Mouse (Mus musculus): Measurements from ENCODE around the gene Snrnp200. TPM values are rescaled to one million over a fixed set of nuclear protein-coding genes. Genes with fewer than 3 reads are reported as not detected.

Snrnp200 gene
- polyA plus RNA-seq, 1 experiment from 2014 or later, result 28.2 TPM

DNA sequence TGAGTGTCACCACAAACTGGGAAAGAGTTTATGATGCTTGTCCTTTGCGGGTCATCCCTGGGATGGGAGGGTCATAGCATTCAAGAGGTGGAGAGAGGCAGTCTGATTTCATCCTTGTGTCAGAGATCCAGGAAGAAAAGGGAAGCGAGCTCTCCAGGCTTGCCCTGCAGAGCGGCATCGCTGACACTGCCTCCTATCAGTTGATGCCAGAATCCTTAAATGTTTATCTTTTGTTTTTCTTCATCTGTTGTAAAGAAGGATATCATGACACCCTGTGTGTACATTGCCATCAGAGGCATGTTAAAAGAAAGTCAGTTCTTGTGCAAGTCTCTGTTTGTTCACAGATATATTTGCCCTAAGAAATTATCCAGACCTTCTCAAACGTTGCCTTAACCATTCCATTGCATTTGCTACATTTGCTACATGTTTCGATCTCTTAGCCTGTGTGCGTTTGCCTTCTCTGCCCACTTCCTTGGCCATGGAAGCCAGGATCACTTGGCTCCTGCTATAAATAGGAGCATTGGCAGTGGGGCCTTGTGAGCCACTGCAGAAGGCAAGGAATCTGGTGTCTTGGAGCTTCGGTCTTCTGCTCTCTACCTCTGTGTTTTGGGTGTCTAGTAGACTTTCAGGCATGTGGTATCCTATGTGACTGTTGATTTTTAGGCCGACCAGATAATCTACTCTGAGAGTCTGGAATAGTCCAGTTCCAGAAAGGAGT, 42.3 kb downstream of the Snrnp200 start:
- Histone ChIP-seq H3K9ac (ENCODE audit: low read depth, low read length) (0 out of 2 replicates have a peak overlapping the region, but pooled peaks have one; percentile 16), H3K4me2 (ENCODE audit: low read depth, low read length) (peak overlapping the region; percentile 12; the same call in 1 of the 2 replicates), H3K27ac (ENCODE audit: low read length) (no peak overlapping the region), H3K4me1 (ENCODE audit: control insufficient read depth, low read depth, low read length) (peaks cover 35% of the 10 kb centered on the region), H3K9me3 (replicated peaks; ENCODE audit: control insufficient read depth, low read length) (no peaks in the 10 kb centered on the region), H3K27me3 (ENCODE audit: control insufficient read depth, insufficient read depth, low read depth, low read length) (no peaks in the 10 kb centered on the region), H3K4me3 (ENCODE audit: low read depth, low read length) (no peak overlapping the region), H3K36me3 (ENCODE audit: control insufficient read depth, insufficient read depth) (peaks cover 8% of the 10 kb centered on the region; the same call in 1 of the 2 replicates)
- WGBS (ENCODE audit: insufficient replicate concordance), result 52% methylated on average over 9 of the region's 9 CpGs
- ATAC-seq (ENCODE audit: low read depth), result no peak

DNA sequence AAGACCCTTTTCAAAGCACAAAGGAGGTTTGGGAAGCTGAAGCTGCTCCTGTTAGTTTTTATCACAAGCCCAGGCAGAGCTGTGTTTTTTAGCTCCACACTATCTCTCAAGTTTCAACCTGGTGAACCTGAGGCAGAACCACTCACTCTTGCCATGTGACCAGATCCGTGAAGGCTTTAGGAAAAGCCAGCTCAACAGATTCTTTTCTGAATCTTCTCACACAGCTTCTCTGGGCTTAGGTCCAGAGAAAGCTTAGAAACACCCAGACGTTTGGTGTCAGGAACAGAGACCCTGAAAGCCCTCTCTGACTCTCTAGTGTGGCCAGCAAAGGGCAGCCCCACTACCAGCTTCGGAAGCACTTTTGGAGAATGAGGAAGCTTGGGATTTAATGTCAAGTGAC, 43.3 kb downstream of the Snrnp200 start:
- H3K27ac ChIP-seq (ENCODE audit: low read length), result no peak overlapping the region
- no peak overlapping the region for H3K9ac ChIP-seq (ENCODE audit: low read depth, low read length)
- 0 out of 2 replicates have a peak, but pooled peaks cover 2% of the 10 kb centered on the region for H3K36me3 ChIP-seq (ENCODE audit: control insufficient read depth, insufficient read depth)
- H3K27me3 ChIP-seq (ENCODE audit: control insufficient read depth, insufficient read depth, low read depth, low read length), result no peaks in the 10 kb centered on the region
- H3K4me1 ChIP-seq (ENCODE audit: control insufficient read depth, low read depth, low read length), result peaks cover 28% of the 10 kb centered on the region
- no peaks in the 10 kb centered on the region for H3K9me3 ChIP-seq (replicated peaks; ENCODE audit: control insufficient read depth, low read length)
- ATAC-seq (ENCODE audit: low read depth), result no peak
- WGBS (ENCODE audit: insufficient replicate concordance), result 71% methylated on average over 3 of the region's 3 CpGs
- H3K4me2 ChIP-seq (ENCODE audit: low read depth, low read length), result no peak overlapping the region
- no peak overlapping the region for H3K4me3 ChIP-seq (ENCODE audit: low read depth, low read length)

DNA sequence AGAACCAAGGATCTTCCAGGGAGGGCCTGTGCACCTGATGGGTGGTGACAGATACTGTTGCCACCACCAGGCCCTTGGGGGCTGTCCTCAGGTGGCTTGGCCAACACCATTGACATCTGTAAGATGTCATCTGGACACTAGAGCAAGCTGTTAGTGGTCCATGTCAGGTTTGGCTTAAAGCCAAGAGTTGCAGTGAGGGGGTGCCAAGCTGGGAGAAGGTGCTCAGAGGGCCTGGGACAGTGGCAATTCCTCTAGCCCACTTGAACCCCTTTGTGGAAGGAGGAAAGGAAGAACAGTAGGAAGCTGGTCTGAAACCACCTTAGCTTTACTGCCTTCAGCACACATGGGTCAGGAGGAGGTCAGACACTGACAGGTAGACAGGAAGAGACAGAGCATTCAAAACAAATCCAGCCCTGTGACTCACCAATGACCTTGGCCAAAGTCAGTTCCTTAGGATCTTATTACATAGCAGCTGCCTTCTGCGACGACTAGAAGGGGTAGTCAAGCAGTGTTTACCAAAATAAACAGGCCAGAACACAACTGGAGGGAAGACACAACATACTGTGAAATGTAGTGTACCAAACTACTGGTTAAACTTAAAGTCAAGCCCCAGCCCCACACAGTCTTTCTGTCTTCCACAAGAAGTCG, 43.8 kb downstream of the Snrnp200 start:
- H3K9me3 ChIP-seq (replicated peaks; ENCODE audit: control insufficient read depth, low read length), result no peaks in the 10 kb centered on the region
- no peak overlapping the region for H3K4me2 ChIP-seq (ENCODE audit: low read depth, low read length)
- no peak overlapping the region for H3K27ac ChIP-seq (ENCODE audit: low read length)
- no peak overlapping the region for H3K4me3 ChIP-seq (ENCODE audit: low read depth, low read length)
- H3K27me3 ChIP-seq (ENCODE audit: control insufficient read depth, insufficient read depth, low read depth, low read length), result no peaks in the 10 kb centered on the region
- H3K9ac ChIP-seq (ENCODE audit: low read depth, low read length), result no peak overlapping the region
- H3K36me3 ChIP-seq (ENCODE audit: control insufficient read depth, insufficient read depth), result peaks cover 7% of the 10 kb centered on the region; the same call in 1 of the 2 replicates
- 70% methylated on average over 3 of the region's 3 CpGs for WGBS (ENCODE audit: insufficient replicate concordance)
- H3K4me1 ChIP-seq (ENCODE audit: control insufficient read depth, low read depth, low read length), result peaks cover 23% of the 10 kb centered on the region
- ATAC-seq (ENCODE audit: low read depth), result no peak

DNA sequence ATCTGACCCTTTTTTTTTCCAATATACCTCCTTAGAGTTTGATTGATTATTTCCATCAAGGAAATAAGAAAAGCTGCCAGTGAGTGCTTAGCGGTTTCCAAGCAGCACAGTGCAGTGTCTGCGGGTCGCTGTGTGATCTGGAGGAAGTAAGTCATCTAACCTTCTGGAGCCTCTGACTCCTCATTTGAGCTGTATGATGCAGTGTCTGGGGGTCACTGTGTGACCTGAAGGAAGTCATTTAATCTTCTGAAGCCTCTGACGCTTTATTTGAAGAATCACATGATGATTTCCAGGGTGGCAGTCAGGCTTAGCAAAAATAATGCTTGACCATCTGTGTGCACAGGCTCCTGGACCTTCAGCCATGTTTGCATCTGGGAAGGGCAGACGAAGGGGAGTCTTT, 44.6 kb downstream of the Snrnp200 start:
- Histone ChIP-seq H3K9me3 (replicated peaks; ENCODE audit: control insufficient read depth, low read length) (no peaks in the 10 kb centered on the region), H3K4me1 (ENCODE audit: control insufficient read depth, low read depth, low read length) (peaks cover 23% of the 10 kb centered on the region), H3K4me2 (ENCODE audit: low read depth, low read length) (no peak overlapping the region), H3K27ac (ENCODE audit: low read length) (no peak overlapping the region), H3K27me3 (ENCODE audit: control insufficient read depth, insufficient read depth, low read depth, low read length) (no peaks in the 10 kb centered on the region), H3K4me3 (ENCODE audit: low read depth, low read length) (no peak overlapping the region), H3K36me3 (ENCODE audit: control insufficient read depth, insufficient read depth) (peaks cover 14% of the 10 kb centered on the region), H3K9ac (ENCODE audit: low read depth, low read length) (no peak overlapping the region)
- WGBS (ENCODE audit: insufficient replicate concordance), result 83% methylated on average over 5 of the region's 5 CpGs
- ATAC-seq (ENCODE audit: low read depth), result no peak

DNA sequence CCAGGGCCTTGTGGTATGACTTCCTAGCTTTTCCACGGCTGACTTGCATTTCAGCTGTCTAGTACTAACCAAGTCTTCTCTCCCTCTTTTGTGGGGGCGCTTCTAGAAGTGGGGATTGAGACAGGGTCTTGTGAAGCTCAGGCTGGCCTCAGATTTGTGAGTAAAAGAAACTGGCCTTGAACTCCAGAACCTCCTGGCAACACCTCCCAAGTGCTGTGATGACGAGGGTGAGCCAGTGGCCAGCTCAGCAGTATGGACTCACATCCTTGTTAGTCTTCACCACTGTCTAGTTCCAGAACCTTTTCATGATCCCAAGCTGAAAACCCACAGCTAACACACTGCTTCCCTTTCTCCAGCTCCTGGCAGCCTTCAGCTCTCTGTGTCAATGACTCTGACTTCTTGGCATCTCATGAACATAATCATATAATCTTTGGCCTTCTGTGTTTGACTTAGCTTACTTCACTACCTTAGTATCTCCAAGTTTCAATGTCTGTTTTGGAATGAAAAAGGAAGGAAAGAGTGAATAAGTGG, 46.5 kb downstream of the Snrnp200 start:
- 68% methylated on average over 3 of the region's 3 CpGs for WGBS (ENCODE audit: insufficient replicate concordance)

DNA sequence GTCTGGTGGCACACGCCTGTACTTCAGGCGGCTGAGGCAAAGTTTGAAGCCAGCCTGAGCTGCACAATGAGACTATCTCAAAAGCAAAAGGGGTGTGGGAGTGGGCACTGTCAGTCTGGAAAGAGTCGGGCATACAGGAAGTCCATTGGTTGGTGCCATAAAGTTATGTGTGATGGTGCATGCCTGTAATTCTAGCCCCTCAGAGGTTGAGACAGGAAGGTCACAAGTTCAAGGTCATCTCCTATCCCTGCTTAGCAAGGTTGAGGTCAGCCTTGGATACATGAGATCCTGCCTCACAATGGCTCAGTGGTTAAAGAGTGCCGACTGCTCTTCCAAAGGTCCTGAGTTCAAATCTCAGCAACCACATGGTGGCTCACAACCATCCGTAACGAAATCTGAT, 47.1 kb downstream of the Snrnp200 start:
- no peak overlapping the region for H3K27ac ChIP-seq (ENCODE audit: low read length)
- peaks cover 19% of the 10 kb centered on the region for H3K36me3 ChIP-seq (ENCODE audit: control insufficient read depth, insufficient read depth)
- no peak overlapping the region for H3K9ac ChIP-seq (ENCODE audit: low read depth, low read length)
- no peaks in the 10 kb centered on the region for H3K27me3 ChIP-seq (ENCODE audit: control insufficient read depth, insufficient read depth, low read depth, low read length)
- H3K9me3 ChIP-seq (replicated peaks; ENCODE audit: control insufficient read depth, low read length), result no peaks in the 10 kb centered on the region
- no peak for ATAC-seq (ENCODE audit: low read depth)
- H3K4me2 ChIP-seq (ENCODE audit: low read depth, low read length), result no peak overlapping the region
- H3K4me1 ChIP-seq (ENCODE audit: control insufficient read depth, low read depth, low read length), result peaks cover 8% of the 10 kb centered on the region
- WGBS (ENCODE audit: insufficient replicate concordance), result 72% methylated on average over 6 of the region's 6 CpGs
- H3K4me3 ChIP-seq (ENCODE audit: low read depth, low read length), result no peak overlapping the region

More for the DNA sequence above, 46.5 kb downstream of the Snrnp200 start:
- Histone ChIP-seq H3K36me3 (ENCODE audit: control insufficient read depth, insufficient read depth) (peaks cover 19% of the 10 kb centered on the region), H3K9me3 (replicated peaks; ENCODE audit: control insufficient read depth, low read length) (no peaks in the 10 kb centered on the region), H3K27me3 (ENCODE audit: control insufficient read depth, insufficient read depth, low read depth, low read length) (no peaks in the 10 kb centered on the region), H3K4me1 (ENCODE audit: control insufficient read depth, low read depth, low read length) (peaks cover 11% of the 10 kb centered on the region), H3K9ac (ENCODE audit: low read depth, low read length) (no peak overlapping the region), H3K4me2 (ENCODE audit: low read depth, low read length) (no peak overlapping the region), H3K27ac (ENCODE audit: low read length) (no peak overlapping the region), H3K4me3 (ENCODE audit: low read depth, low read length) (no peak overlapping the region)
- ATAC-seq (ENCODE audit: low read depth), result no peak

DNA sequence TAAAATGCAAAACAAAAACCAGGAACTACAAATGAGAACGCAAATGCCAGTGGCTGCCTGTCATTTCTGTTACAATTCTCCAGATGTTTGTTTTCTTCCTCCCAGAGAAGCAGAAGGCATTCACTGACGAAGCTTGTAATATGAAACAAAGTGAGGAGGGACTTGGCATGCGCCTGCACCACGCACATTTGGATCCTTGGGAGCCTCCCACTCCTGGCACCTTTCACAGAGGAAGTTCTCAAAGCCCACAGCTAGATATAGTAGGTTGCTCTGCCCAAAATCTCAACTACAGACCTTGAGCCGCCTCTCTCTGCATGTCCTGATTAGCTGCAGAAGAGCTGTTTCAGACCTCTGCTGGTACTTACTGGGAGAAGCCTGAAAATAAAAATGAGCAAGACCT, 51.2 kb downstream of the Snrnp200 start:
- no peak overlapping the region for H3K4me3 ChIP-seq (ENCODE audit: low read depth, low read length)

DNA sequence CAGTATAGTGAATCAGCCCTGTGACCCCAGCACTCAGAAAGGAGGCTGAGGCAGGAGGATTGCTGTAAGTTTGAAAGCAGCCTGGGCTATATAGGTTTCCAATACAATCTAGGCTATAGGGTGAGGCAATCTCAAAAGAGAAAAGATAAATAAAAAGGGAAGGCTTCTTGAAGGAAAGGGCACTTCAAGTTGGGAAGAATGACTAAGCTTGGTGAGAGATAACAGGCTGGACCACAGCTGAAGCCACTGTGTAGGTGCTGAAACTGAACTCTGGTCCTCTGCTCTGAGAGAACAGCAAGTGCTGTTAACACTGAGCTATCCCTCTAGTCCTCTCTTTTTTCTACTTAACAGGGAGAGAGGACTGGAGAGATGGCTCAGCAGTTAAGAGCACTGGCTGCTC, 54.3 kb downstream of the Snrnp200 start:
- H3K27me3 ChIP-seq (ENCODE audit: control insufficient read depth, insufficient read depth, low read depth, low read length), result no peaks in the 10 kb centered on the region
- H3K9me3 ChIP-seq (replicated peaks; ENCODE audit: control insufficient read depth, low read length), result no peaks in the 10 kb centered on the region
- H3K36me3 ChIP-seq (ENCODE audit: control insufficient read depth, insufficient read depth), result peaks cover 8% of the 10 kb centered on the region
- no peak overlapping the region for H3K9ac ChIP-seq (ENCODE audit: low read depth, low read length)
- no peaks in the 10 kb centered on the region; the same call in 1 of the 2 replicates for H3K4me1 ChIP-seq (ENCODE audit: control insufficient read depth, low read depth, low read length)
- no peak for ATAC-seq (ENCODE audit: low read depth)
- no peak overlapping the region for H3K4me3 ChIP-seq (ENCODE audit: low read depth, low read length)
- no peak overlapping the region for H3K4me2 ChIP-seq (ENCODE audit: low read depth, low read length)
- no peak overlapping the region for H3K27ac ChIP-seq (ENCODE audit: low read length)

More for the DNA sequence above, 51.2 kb downstream of the Snrnp200 start:
- Histone ChIP-seq H3K9ac (ENCODE audit: low read depth, low read length) (no peak overlapping the region), H3K36me3 (ENCODE audit: control insufficient read depth, insufficient read depth) (peaks cover 19% of the 10 kb centered on the region), H3K9me3 (replicated peaks; ENCODE audit: control insufficient read depth, low read length) (no peaks in the 10 kb centered on the region), H3K27me3 (ENCODE audit: control insufficient read depth, insufficient read depth, low read depth, low read length) (no peaks in the 10 kb centered on the region), H3K4me1 (ENCODE audit: control insufficient read depth, low read depth, low read length) (no peaks in the 10 kb centered on the region; the same call in 1 of the 2 replicates), H3K4me2 (ENCODE audit: low read depth, low read length) (no peak overlapping the region), H3K27ac (ENCODE audit: low read length) (no peak overlapping the region)
- WGBS (ENCODE audit: insufficient replicate concordance), result 83% methylated on average over 5 of the region's 5 CpGs
- no peak for ATAC-seq (ENCODE audit: low read depth)

DNA sequence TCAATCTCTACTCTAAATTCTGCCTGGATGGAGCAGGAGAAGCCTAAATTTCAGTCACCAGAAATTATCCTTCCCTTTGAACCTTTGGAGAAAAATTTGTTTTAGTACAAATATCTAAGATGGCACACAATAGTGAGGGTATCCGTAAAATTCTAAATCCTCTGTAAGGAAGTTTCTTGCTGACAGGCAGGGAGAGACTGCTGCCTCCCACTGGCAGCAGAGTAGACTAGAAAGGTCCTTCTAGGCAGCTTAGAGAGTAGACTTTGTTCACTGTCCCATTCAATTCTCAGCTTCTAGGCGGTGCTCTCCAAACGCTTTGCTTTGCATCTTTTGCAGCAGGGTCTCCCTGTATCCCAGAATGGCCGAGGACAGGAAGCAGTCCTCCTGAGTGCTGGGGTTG, 59.7 kb downstream of the Snrnp200 start:
- H3K4me1 ChIP-seq (ENCODE audit: control insufficient read depth, low read depth, low read length), result peaks cover 7% of the 10 kb centered on the region
- no peaks in the 10 kb centered on the region for H3K36me3 ChIP-seq (ENCODE audit: control insufficient read depth, insufficient read depth)
- no peaks in the 10 kb centered on the region for H3K27me3 ChIP-seq (ENCODE audit: control insufficient read depth, insufficient read depth, low read depth, low read length)
- H3K9me3 ChIP-seq (replicated peaks; ENCODE audit: control insufficient read depth, low read length), result no peaks in the 10 kb centered on the region
- H3K4me2 ChIP-seq (ENCODE audit: low read depth, low read length), result no peak overlapping the region
- ATAC-seq (ENCODE audit: low read depth), result no peak
- no peak overlapping the region for H3K4me3 ChIP-seq (ENCODE audit: low read depth, low read length)
- no peak overlapping the region for H3K9ac ChIP-seq (ENCODE audit: low read depth, low read length)
- WGBS (ENCODE audit: insufficient replicate concordance), result 62% methylated on average over 4 of the region's 4 CpGs
- no peak overlapping the region for H3K27ac ChIP-seq (ENCODE audit: low read length)

Data from liver, embryonic 16.5 days (tissue).